Mouse (Mus musculus) kidney, postnatal 36 days (tissue): ENCODE results near the gene Ms4a10.

Experiments
- DNase-seq, 2 experiments: peaks; one replicate each; pipeline ENCODE4 v3.0.0; 2021 to 2022; ENCODE audit warnings: mixed read lengths in 2 of 2

Gene Ms4a10

DNA sequence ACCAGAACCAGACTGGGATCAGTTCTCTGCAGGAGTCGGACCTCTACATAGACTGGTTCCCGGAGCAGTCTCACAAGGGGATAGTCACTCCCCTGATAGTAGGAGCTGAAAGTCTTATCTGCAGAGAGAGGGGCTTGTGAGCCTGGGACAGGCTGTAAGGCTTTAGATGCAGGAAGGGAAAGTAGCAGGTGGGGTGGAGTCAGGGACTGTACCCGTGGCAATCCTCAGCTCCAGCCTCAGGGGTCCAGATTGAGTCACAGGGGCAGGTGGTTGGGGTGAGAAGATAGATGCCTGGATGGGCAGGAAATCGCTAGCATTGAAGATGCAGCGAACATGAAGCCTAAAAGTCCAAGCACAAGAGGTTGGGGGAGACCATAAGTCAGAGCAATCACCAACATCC is 58.0 kb downstream of the Ms4a10 start:
- DNase-seq: no peak

DNA sequence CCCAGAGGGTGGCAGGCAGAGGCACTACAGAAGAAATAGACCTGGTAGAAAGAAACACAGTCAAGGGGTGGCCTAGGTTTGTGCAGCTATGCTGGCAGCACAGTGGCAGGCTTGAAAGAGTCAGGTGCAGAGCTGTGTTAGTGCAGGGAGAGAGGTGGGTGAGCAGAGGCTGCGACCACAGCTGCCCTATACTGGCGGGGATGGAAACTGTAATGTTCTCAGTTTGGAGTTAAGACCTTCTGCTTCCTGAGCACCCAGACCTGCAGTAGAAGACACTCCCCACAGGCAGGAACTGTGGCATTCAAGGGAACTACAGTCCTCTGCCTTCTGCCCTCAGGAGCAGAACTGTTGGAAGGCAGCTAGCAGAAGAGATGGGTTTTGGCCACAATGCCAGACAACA is 59.6 kb downstream of the Ms4a10 start:
- DNase-seq: no peak

DNA sequence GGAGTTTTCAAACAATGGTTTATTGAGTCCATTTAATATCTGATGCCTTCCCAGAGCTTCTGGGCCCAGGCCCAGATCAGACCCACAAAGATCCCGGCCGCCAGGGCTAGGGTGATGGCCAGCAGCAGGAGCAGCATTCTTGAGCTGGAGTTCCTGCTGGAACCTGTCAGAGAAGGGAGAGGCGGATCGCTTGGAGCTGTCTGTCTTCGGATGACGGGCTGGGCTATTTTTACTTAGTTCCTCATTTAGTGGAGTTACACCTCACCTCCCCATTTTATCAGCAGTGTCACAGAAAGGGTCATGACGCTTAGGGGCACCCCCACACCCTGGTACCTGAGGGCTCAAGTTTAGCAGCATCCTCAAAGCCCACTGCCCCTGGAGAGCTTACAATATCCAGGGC is 60.2 kb downstream of the Ms4a10 start:
- DNase-seq: no peak
